Mouse (Mus musculus) stomach, embryonic 15.5 days (tissue): Measurements from ENCODE around the gene Rxrg. TPM values are rescaled to one million over a fixed set of nuclear protein-coding genes. Genes with fewer than 3 reads are reported as not detected.

Experiments
- ATAC-seq: fragments of 200-750 bp; cut with Nextera tagmentation; 2 replicates; pipeline ENCODE4 v1.8.0; 2017; ENCODE audit warnings: low read depth, moderate number of reproducible peaks, moderate TSS enrichment; ENCODE audit not compliant: insufficient read depth, low FRiP score
- H3K27ac ChIP-seq: fragments of 300-500 bp; sonication (generic); 2 replicates; pipeline ENCODE4 v1.5.1; 2015; ENCODE audit warnings: mild to moderate bottlenecking, inconsistent platforms
- H3K27me3 ChIP-seq: fragments of 300-500 bp; sonication (generic); replicated peaks from 2 replicates; pipeline ENCODE4 v1.6.1; 2015; ENCODE audit warnings: inconsistent platforms
- H3K36me3 ChIP-seq: fragments of 300-500 bp; sonication (generic); 2 replicates; pipeline ENCODE4 v1.6.1; 2015; ENCODE audit warnings: inconsistent platforms
- H3K4me1 ChIP-seq: fragments of 300-500 bp; sonication (generic); 2 replicates; pipeline ENCODE4 v1.6.1; 2015; ENCODE audit warnings: inconsistent platforms
- H3K4me2 ChIP-seq: fragments of 300-500 bp; sonication (generic); 2 replicates; pipeline ENCODE4 v1.6.1; 2015; ENCODE audit warnings: mild to moderate bottlenecking, inconsistent platforms
- H3K4me3 ChIP-seq: fragments of 300-500 bp; sonication (generic); replicated peaks from 2 replicates; pipeline ENCODE4 v1.5.1; 2015; ENCODE audit warnings: inconsistent platforms
- H3K9ac ChIP-seq: fragments of 300-500 bp; sonication (generic); 2 replicates; pipeline ENCODE4 v1.6.1; 2015; ENCODE audit warnings: inconsistent platforms
- H3K9me3 ChIP-seq: fragments of 300-500 bp; sonication (generic); 2 replicates; pipeline ENCODE4 v1.6.1; 2016; ENCODE audit warnings: inconsistent platforms
- WGBS: fragments of 180-500 bp; shearing (Covaris S2); methylation state at CpG from one replicate; pipeline ENCODE4 v1.1.7; 2015; 5-methylcytosine and 5-hydroxymethylcytosine counted together
- polyA plus RNA-seq: library from polyadenylated mRNA; unstranded; fragments of >200 nt; fragmentation: Nextera tagmentation; extraction: Ambion mirVana; gene quantifications from 2 replicates; pipeline ENCODE4 v1.2.1, GENCODE M21; 2015

Gene Rxrg
- polyA plus RNA-seq, 1 experiment from 2014 or later: 1.4 TPM

- Histone ChIP-seq H3K9ac (no peak overlapping the region), H3K9me3 (no peaks in the 10 kb centered on the region), H3K36me3 (no peaks in the 10 kb centered on the region), H3K4me3 (no peak overlapping the region), H3K4me2 (no peak overlapping the region), H3K27ac (no peak overlapping the region), H3K27me3 (0 out of 2 replicates have a peak, but pooled peaks cover 5% of the 10 kb centered on the region), H3K4me1 (no peaks in the 10 kb centered on the region)
- 49% methylated on average over 9 of the region's 9 CpGs for WGBS
- no peak for ATAC-seq
These were observed 10.1 kb downstream of the Rxrg start for GRCm38 (mm10) chr1:167608201-167608741.

- Histone ChIP-seq H3K4me3 (no peak overlapping the region), H3K9ac (no peak overlapping the region), H3K4me2 (no peak overlapping the region), H3K9me3 (no peaks in the 10 kb centered on the region), H3K27me3 (no peaks in the 10 kb centered on the region), H3K4me1 (no peaks in the 10 kb centered on the region), H3K36me3 (no peaks in the 10 kb centered on the region), H3K27ac (no peak overlapping the region)
- no peak for ATAC-seq
- 75% methylated on average over 14 of the region's 14 CpGs for WGBS
These were observed 18.9 kb downstream of the Rxrg start for GRCm38 (mm10) chr1:167617131-167617530.

GRCm38 (mm10) chr1:167617995-167618489, 19.9 kb downstream of the Rxrg start:
- Histone ChIP-seq H3K27me3 (no peaks in the 10 kb centered on the region), H3K4me1 (no peaks in the 10 kb centered on the region), H3K27ac (no peak overlapping the region), H3K9me3 (no peaks in the 10 kb centered on the region), H3K4me2 (no peak overlapping the region), H3K36me3 (no peaks in the 10 kb centered on the region), H3K4me3 (no peak overlapping the region), H3K9ac (no peak overlapping the region)
- ATAC-seq: no peak
- 73% methylated on average over 18 of the region's 18 CpGs for WGBS

- no peak overlapping the region for H3K27ac ChIP-seq
- 59% methylated on average over 15 of the region's 15 CpGs for WGBS
- H3K9me3 ChIP-seq: no peaks in the 10 kb centered on the region
- ATAC-seq: no peak
- no peak overlapping the region for H3K9ac ChIP-seq
- H3K4me2 ChIP-seq: no peak overlapping the region
- H3K27me3 ChIP-seq: no peaks in the 10 kb centered on the region
- H3K4me1 ChIP-seq: no peaks in the 10 kb centered on the region
- H3K36me3 ChIP-seq: no peaks in the 10 kb centered on the region
- no peak overlapping the region for H3K4me3 ChIP-seq
These were observed 22.1 kb downstream of the Rxrg start for GRCm38 (mm10) chr1:167620206-167620795.

- Histone ChIP-seq H3K9ac (no peak overlapping the region), H3K4me2 (no peak overlapping the region), H3K27me3 (no peaks in the 10 kb centered on the region), H3K4me1 (no peaks in the 10 kb centered on the region), H3K4me3 (no peak overlapping the region), H3K36me3 (no peaks in the 10 kb centered on the region), H3K9me3 (no peaks in the 10 kb centered on the region), H3K27ac (no peak overlapping the region)
- no peak for ATAC-seq
- 49% methylated on average over 3 of the region's 3 CpGs for WGBS
These were observed 26.9 kb downstream of the Rxrg start for GRCm38 (mm10) chr1:167625098-167625497.

GRCm38 (mm10) chr1:167631765-167632164, 33.6 kb downstream of the Rxrg start:
- no peak overlapping the region for H3K4me2 ChIP-seq
- no peak overlapping the region for H3K4me3 ChIP-seq
- H3K27ac ChIP-seq: no peak overlapping the region
- H3K27me3 ChIP-seq: no peaks in the 10 kb centered on the region
- H3K9ac ChIP-seq: no peak overlapping the region
- no peak for ATAC-seq
- no peaks in the 10 kb centered on the region for H3K36me3 ChIP-seq
- 79% methylated on average over 6 of the region's 6 CpGs for WGBS
- no peaks in the 10 kb centered on the region for H3K9me3 ChIP-seq
- no peaks in the 10 kb centered on the region for H3K4me1 ChIP-seq

GRCm38 (mm10) chr1:167635702-167636101, 37.5 kb downstream of the Rxrg start:
- no peak for ATAC-seq
- no peak overlapping the region for H3K27ac ChIP-seq
- WGBS: 54% methylated on average over 12 of the region's 12 CpGs
- no peaks in the 10 kb centered on the region for H3K36me3 ChIP-seq
- H3K4me2 ChIP-seq: no peak overlapping the region
- no peak overlapping the region for H3K9ac ChIP-seq
- no peak overlapping the region for H3K4me3 ChIP-seq
- H3K9me3 ChIP-seq: no peaks in the 10 kb centered on the region
- no peaks in the 10 kb centered on the region for H3K27me3 ChIP-seq
- H3K4me1 ChIP-seq: no peaks in the 10 kb centered on the region

GRCm38 (mm10) chr1:167636948-167637347, 38.8 kb downstream of the Rxrg start:
- Histone ChIP-seq H3K36me3 (no peaks in the 10 kb centered on the region), H3K9ac (no peak overlapping the region), H3K9me3 (no peaks in the 10 kb centered on the region), H3K27ac (no peak overlapping the region), H3K4me3 (no peak overlapping the region), H3K4me2 (no peak overlapping the region), H3K4me1 (no peaks in the 10 kb centered on the region), H3K27me3 (no peaks in the 10 kb centered on the region)
- 12% methylated on average over 3 of the region's 3 CpGs for WGBS
- ATAC-seq: no peak

- H3K36me3 ChIP-seq: no peaks in the 10 kb centered on the region
- H3K27ac ChIP-seq: no peak overlapping the region
- H3K4me2 ChIP-seq: no peak overlapping the region
- no peaks in the 10 kb centered on the region for H3K27me3 ChIP-seq
- no peak for ATAC-seq
- H3K9me3 ChIP-seq: no peaks in the 10 kb centered on the region
- no peak overlapping the region for H3K4me3 ChIP-seq
- H3K9ac ChIP-seq: no peak overlapping the region
- no peaks in the 10 kb centered on the region for H3K4me1 ChIP-seq
- WGBS: 39% methylated on average over 13 of the region's 13 CpGs
These were observed 39.9 kb downstream of the Rxrg start for GRCm38 (mm10) chr1:167638053-167638452.

GRCm38 (mm10) chr1:167638901-167639300, 40.7 kb downstream of the Rxrg start:
- H3K9me3 ChIP-seq: no peaks in the 10 kb centered on the region
- no peak overlapping the region for H3K27ac ChIP-seq
- no peak overlapping the region for H3K4me3 ChIP-seq
- H3K9ac ChIP-seq: no peak overlapping the region
- H3K4me2 ChIP-seq: no peak overlapping the region
- ATAC-seq: no peak
- no peaks in the 10 kb centered on the region for H3K4me1 ChIP-seq
- WGBS: 68% methylated on average over 9 of the region's 9 CpGs
- H3K27me3 ChIP-seq: no peaks in the 10 kb centered on the region
- H3K36me3 ChIP-seq: no peaks in the 10 kb centered on the region

- WGBS: 19% methylated on average over 16 of the region's 16 CpGs
- no peaks in the 10 kb centered on the region for H3K4me1 ChIP-seq
- ATAC-seq: peak; percentile 58; the same call in 1 of the 2 replicates
- no peak overlapping the region for H3K27ac ChIP-seq
- no peaks in the 10 kb centered on the region for H3K36me3 ChIP-seq
- no peak overlapping the region for H3K4me3 ChIP-seq
- H3K27me3 ChIP-seq: 0 out of 2 replicates have a peak, but pooled peaks cover 3% of the 10 kb centered on the region
- H3K4me2 ChIP-seq: no peak overlapping the region
- H3K9ac ChIP-seq: no peak overlapping the region
- no peaks in the 10 kb centered on the region for H3K9me3 ChIP-seq
These were observed 46.8 kb downstream of the Rxrg start for GRCm38 (mm10) chr1:167644866-167645537.

- Histone ChIP-seq H3K27ac (no peak overlapping the region), H3K4me1 (no peaks in the 10 kb centered on the region), H3K9me3 (no peaks in the 10 kb centered on the region), H3K4me3 (no peak overlapping the region), H3K4me2 (no peak overlapping the region), H3K9ac (no peak overlapping the region), H3K36me3 (no peaks in the 10 kb centered on the region), H3K27me3 (0 out of 2 replicates have a peak, but pooled peaks cover 3% of the 10 kb centered on the region)
- WGBS: 90% methylated on average over 3 of the region's 3 CpGs
- no peak for ATAC-seq
These were observed 50.5 kb downstream of the Rxrg start for GRCm38 (mm10) chr1:167648670-167649069.
